Mouse (Mus musculus): ENCODE data around the gene Tnfsf4. TPM values are rescaled to one million over a fixed set of nuclear protein-coding genes. Genes with fewer than 3 reads are reported as not detected.

Tnfsf4 gene
- polyA plus RNA-seq, 1 experiment from 2014 or later, result not detected

GRCm38 (mm10) chr1:161400126-161400525 lies 4.9 kb downstream of the Tnfsf4 start:
- Histone ChIP-seq H3K27ac (no peak overlapping the region), H3K27me3 (no peaks in the 10 kb centered on the region), H3K4me1 (peaks cover 7% of the 10 kb centered on the region), H3K4me3 (no peak overlapping the region), H3K9ac (no peak overlapping the region), H3K4me2 (no peak overlapping the region), H3K36me3 (no peaks in the 10 kb centered on the region), H3K9me3 (peaks cover 10% of the 10 kb centered on the region; the same call in 1 of the 2 replicates)
- ATAC-seq (ENCODE audit: insufficient number of reproducible peaks, insufficient read depth, low FRiP score, low TSS enrichment, low read depth), result no peak
- WGBS, result 25% methylated on average over 6 of the region's 6 CpGs

DNA sequence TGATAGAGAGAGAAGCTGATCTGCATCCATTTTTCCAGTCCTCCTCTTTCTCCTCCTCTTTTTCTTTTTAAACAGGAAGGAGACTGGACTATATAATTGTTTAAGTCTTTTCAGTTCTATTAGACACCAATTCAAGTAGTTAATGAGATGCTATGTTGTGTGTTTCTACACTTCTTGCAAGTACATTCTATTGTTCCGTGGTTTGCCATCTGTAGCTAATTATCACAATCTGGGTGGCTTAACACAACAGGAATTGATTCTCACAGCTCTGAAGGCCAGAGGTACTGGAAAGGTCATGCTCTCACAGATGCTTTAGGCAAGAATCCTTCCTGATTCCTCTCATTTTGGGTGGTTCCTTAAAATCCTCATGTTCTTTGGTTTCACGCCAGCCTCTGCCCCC lies 7.9 kb downstream of the Tnfsf4 start:
- Histone ChIP-seq H3K4me2 (no peak overlapping the region), H3K4me3 (no peak overlapping the region), H3K36me3 (no peaks in the 10 kb centered on the region), H3K27me3 (no peaks in the 10 kb centered on the region), H3K9ac (no peak overlapping the region), H3K27ac (no peak overlapping the region), H3K9me3 (peaks cover 12% of the 10 kb centered on the region; the same call in 1 of the 2 replicates), H3K4me1 (no peaks in the 10 kb centered on the region)
- 19% methylated on average over 2 of the region's 2 CpGs for WGBS
- no peak for ATAC-seq (ENCODE audit: insufficient number of reproducible peaks, insufficient read depth, low FRiP score, low TSS enrichment, low read depth)

- H3K27ac ChIP-seq, result no peak overlapping the region
- WGBS, result 80% methylated on average over 1 of the region's 1 CpGs
- no peak for ATAC-seq (ENCODE audit: insufficient number of reproducible peaks, insufficient read depth, low FRiP score, low TSS enrichment, low read depth)
- H3K4me1 ChIP-seq, result no peaks in the 10 kb centered on the region
- H3K4me3 ChIP-seq, result no peak overlapping the region
- H3K9ac ChIP-seq, result no peak overlapping the region
- no peak overlapping the region for H3K4me2 ChIP-seq
- H3K27me3 ChIP-seq, result no peaks in the 10 kb centered on the region
- H3K36me3 ChIP-seq, result no peaks in the 10 kb centered on the region
- peaks cover 12% of the 10 kb centered on the region; the same call in 1 of the 2 replicates for H3K9me3 ChIP-seq
These were observed 11.3 kb downstream of the Tnfsf4 start for GRCm38 (mm10) chr1:161406480-161406879.

GRCm38 (mm10) chr1:161419926-161420325 lies 24.7 kb downstream of the Tnfsf4 start:
- Histone ChIP-seq H3K27me3 (no peaks in the 10 kb centered on the region), H3K36me3 (no peaks in the 10 kb centered on the region), H3K9me3 (no peaks in the 10 kb centered on the region), H3K27ac (no peak overlapping the region), H3K4me1 (no peaks in the 10 kb centered on the region), H3K4me3 (no peak overlapping the region), H3K9ac (no peak overlapping the region), H3K4me2 (no peak overlapping the region)
- no peak for ATAC-seq (ENCODE audit: insufficient number of reproducible peaks, insufficient read depth, low FRiP score, low TSS enrichment, low read depth)

GRCm38 (mm10) chr1:161420646-161421045 lies 25.4 kb downstream of the Tnfsf4 start:
- Histone ChIP-seq H3K36me3 (no peaks in the 10 kb centered on the region), H3K9ac (no peak overlapping the region), H3K27ac (no peak overlapping the region), H3K4me1 (no peaks in the 10 kb centered on the region), H3K4me3 (no peak overlapping the region), H3K27me3 (no peaks in the 10 kb centered on the region), H3K9me3 (no peaks in the 10 kb centered on the region), H3K4me2 (no peak overlapping the region)
- ATAC-seq (ENCODE audit: insufficient number of reproducible peaks, insufficient read depth, low FRiP score, low TSS enrichment, low read depth), result no peak
- WGBS, result 79% methylated on average over 9 of the region's 9 CpGs

DNA sequence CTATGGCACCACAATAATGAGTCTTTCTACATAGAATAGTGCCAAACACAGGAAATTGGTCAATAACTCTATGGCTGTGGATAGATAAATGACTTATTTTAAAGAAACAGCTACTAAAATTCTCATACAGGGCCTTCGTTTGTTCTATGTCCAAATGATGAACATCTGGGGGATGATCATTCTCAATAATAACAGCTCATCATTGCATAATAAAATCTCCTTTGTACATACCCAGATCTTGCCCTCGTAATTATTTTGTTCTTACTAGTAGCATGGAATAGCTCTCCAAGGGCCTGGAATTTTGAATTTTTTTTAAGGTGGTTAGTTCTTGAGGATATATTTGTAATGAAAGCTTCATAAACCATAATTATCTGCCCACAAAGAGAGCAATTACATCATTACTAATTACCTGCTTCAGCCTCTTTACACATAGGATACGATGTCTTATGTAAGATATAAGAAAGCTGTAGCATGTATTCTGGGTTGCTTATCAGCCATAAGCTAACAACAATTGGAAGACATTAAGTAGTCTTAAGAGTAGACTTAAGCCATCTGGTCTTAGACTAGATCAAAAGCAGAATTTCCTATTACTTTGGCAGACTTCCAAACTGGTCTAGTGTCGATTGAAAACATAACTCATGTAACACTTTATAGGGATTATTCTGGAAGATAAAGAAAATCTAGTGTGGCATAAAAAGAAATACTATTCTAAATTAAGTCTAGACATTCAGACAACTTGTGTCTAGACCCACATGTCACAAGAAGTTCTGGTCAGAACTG lies 31.3 kb downstream of the Tnfsf4 start:
- Histone ChIP-seq H3K9me3 (no peaks in the 10 kb centered on the region), H3K9ac (no peak overlapping the region), H3K36me3 (no peaks in the 10 kb centered on the region), H3K27me3 (no peaks in the 10 kb centered on the region), H3K4me3 (no peak overlapping the region), H3K4me1 (no peaks in the 10 kb centered on the region), H3K4me2 (no peak overlapping the region), H3K27ac (no peak overlapping the region)
- WGBS, result 53% methylated on average over 4 of the region's 4 CpGs
- ATAC-seq (ENCODE audit: insufficient number of reproducible peaks, insufficient read depth, low FRiP score, low TSS enrichment, low read depth), result no peak

DNA sequence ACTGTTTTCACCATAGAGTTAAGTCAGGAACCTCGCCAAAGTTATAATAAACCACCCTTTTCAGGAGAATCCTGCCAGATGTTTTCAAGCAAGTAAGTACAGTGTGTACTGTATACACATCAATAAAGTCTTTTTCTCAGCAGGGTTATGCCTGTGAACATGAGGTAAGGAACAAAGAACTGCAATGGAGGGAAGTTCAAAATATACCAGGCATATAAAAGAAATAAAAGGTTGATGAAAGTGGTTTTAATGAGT lies 31.8 kb downstream of the Tnfsf4 start:
- Histone ChIP-seq H3K9me3 (no peaks in the 10 kb centered on the region), H3K36me3 (no peaks in the 10 kb centered on the region), H3K27ac (no peak overlapping the region), H3K9ac (no peak overlapping the region), H3K4me2 (no peak overlapping the region), H3K27me3 (no peaks in the 10 kb centered on the region), H3K4me1 (no peaks in the 10 kb centered on the region), H3K4me3 (no peak overlapping the region)
- 27% methylated on average over 1 of the region's 1 CpGs for WGBS
- ATAC-seq (ENCODE audit: insufficient number of reproducible peaks, insufficient read depth, low FRiP score, low TSS enrichment, low read depth), result no peak

GRCm38 (mm10) chr1:161435781-161436180 lies 40.6 kb downstream of the Tnfsf4 start:
- Histone ChIP-seq H3K9me3 (no peaks in the 10 kb centered on the region), H3K4me1 (no peaks in the 10 kb centered on the region), H3K4me3 (no peak overlapping the region), H3K9ac (no peak overlapping the region), H3K36me3 (no peaks in the 10 kb centered on the region), H3K4me2 (no peak overlapping the region), H3K27ac (no peak overlapping the region), H3K27me3 (no peaks in the 10 kb centered on the region)
- no peak for ATAC-seq (ENCODE audit: insufficient number of reproducible peaks, insufficient read depth, low FRiP score, low TSS enrichment, low read depth)
- WGBS, result 72% methylated on average over 2 of the region's 2 CpGs

- H3K4me1 ChIP-seq, result no peaks in the 10 kb centered on the region
- H3K4me2 ChIP-seq, result no peak overlapping the region
- no peaks in the 10 kb centered on the region for H3K9me3 ChIP-seq
- no peaks in the 10 kb centered on the region for H3K36me3 ChIP-seq
- WGBS, result 84% methylated on average over 6 of the region's 6 CpGs
- H3K27me3 ChIP-seq, result no peaks in the 10 kb centered on the region
- no peak for ATAC-seq (ENCODE audit: insufficient number of reproducible peaks, insufficient read depth, low FRiP score, low TSS enrichment, low read depth)
- H3K27ac ChIP-seq, result no peak overlapping the region
- H3K9ac ChIP-seq, result no peak overlapping the region
- no peak overlapping the region for H3K4me3 ChIP-seq
These were observed 41.3 kb downstream of the Tnfsf4 start for GRCm38 (mm10) chr1:161436503-161436902.

- peak overlapping the region; percentile 77; the same call in 1 of the 2 replicates for H3K27ac ChIP-seq
- ATAC-seq (ENCODE audit: insufficient number of reproducible peaks, insufficient read depth, low FRiP score, low TSS enrichment, low read depth), result peak; percentile 64
- no peaks in the 10 kb centered on the region for H3K36me3 ChIP-seq
- no peaks in the 10 kb centered on the region for H3K27me3 ChIP-seq
- WGBS, result 58% methylated on average over 7 of the region's 7 CpGs
- H3K4me2 ChIP-seq, result no peak overlapping the region
- no peak overlapping the region for H3K4me3 ChIP-seq
- H3K4me1 ChIP-seq, result no peaks in the 10 kb centered on the region
- H3K9me3 ChIP-seq, result no peaks in the 10 kb centered on the region
- H3K9ac ChIP-seq, result no peak overlapping the region
These were observed 49.6 kb downstream of the Tnfsf4 start for GRCm38 (mm10) chr1:161444858-161445257.

GRCm38 (mm10) chr1:161451683-161452245 lies 56.6 kb downstream of the Tnfsf4 start:
- Histone ChIP-seq H3K9ac (no peak overlapping the region), H3K4me3 (no peak overlapping the region), H3K9me3 (no peaks in the 10 kb centered on the region), H3K27ac (no peak overlapping the region), H3K27me3 (no peaks in the 10 kb centered on the region), H3K4me1 (no peaks in the 10 kb centered on the region), H3K36me3 (no peaks in the 10 kb centered on the region), H3K4me2 (no peak overlapping the region)
- 45% methylated on average over 3 of the region's 3 CpGs for WGBS
- no peak for ATAC-seq (ENCODE audit: insufficient number of reproducible peaks, insufficient read depth, low FRiP score, low TSS enrichment, low read depth)

- Histone ChIP-seq H3K4me2 (no peak overlapping the region), H3K4me1 (no peaks in the 10 kb centered on the region), H3K4me3 (no peak overlapping the region), H3K36me3 (no peaks in the 10 kb centered on the region), H3K9ac (no peak overlapping the region), H3K9me3 (no peaks in the 10 kb centered on the region), H3K27ac (no peak overlapping the region), H3K27me3 (no peaks in the 10 kb centered on the region)
- WGBS, result 96% methylated on average over 1 of the region's 1 CpGs
- ATAC-seq (ENCODE audit: insufficient number of reproducible peaks, insufficient read depth, low FRiP score, low TSS enrichment, low read depth), result no peak
These were observed 57.0 kb downstream of the Tnfsf4 start for GRCm38 (mm10) chr1:161452250-161452649.

All from embryonic facial prominence, embryonic 13.5 days (tissue).